Mouse (Mus musculus): Measurements from ENCODE around the gene Fbxl15.
A peak's percentile ranks its signal among the peaks of the same experiment; 100 is the strongest.

Fbxl15 gene

DNA sequence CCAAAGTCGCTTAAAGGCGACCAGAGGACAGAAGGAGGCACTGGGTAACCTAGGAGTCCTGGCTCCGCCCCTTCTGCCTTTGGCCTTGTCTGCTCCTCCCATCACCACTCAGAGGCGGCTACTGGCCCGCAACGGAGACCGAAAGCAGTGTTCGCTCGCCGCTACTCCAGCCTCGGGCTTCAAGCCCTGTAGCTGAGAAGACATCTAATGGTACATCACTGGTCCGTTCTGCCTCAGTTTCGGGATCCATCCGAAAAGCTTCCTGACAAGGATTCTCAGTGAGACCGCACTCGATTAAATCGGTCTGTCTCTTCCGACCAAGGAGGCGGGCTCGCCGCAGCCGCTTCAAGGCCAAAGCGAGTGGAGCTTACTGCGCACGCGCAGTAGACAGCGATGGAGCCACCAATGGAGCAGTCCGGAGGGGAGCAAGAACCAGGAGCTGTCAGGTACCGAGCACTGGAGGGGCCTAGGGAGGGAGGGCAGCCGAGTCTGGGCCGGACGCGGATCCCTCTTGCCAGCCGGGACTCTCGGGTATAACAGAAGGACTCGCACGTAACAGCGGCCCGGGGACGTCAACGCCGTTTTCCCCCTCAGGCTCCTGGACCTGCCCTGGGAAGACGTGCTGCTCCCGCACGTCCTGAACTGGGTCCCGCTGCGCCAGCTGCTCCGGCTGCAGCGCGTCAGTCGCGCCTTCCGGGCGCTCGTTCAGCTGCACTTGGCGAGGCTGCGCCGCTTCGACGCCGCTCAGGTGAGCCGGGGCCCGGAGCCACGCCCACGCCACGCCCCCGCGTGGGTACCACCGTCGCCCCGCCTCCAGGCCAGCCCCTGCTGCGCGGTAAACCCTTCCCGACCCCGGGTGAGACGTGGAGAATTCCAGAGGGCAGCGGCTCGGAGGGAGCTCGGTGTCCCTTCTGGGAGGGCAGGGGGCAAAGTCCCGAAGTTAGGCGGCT is at the start of gene Fbxl15:
TSS of gene Fbxl15 (plus strand) at position 104 of the 950 bp plus-strand sequence.
- peak; percentile 95 for DNase-seq

GRCm38 (mm10) chr19:46282081-46282849 is 45.7 kb upstream of the Fbxl15 start:
- DNase-seq, result no peak

DNA sequence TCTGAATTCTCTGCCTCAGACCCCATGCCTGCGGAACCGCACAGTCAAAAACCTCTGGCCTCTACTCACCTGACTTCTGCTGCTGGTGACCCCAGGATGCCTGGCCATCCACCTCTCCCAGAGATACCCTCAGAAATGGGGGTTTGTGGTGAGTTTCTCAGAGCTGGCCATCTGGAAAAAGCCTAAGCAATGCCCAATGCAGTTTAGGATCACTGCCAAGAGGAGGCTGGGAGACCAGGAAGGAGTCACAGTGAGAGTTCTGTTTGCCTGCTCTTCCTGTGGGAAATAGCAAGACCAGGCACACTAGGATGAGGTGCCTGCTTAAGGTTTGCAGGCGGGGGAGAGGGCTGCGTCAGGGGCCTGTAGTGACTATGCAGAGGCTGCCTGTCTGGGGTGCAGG is 43.3 kb upstream of the Fbxl15 start:
- DNase-seq, result no peak

DNA sequence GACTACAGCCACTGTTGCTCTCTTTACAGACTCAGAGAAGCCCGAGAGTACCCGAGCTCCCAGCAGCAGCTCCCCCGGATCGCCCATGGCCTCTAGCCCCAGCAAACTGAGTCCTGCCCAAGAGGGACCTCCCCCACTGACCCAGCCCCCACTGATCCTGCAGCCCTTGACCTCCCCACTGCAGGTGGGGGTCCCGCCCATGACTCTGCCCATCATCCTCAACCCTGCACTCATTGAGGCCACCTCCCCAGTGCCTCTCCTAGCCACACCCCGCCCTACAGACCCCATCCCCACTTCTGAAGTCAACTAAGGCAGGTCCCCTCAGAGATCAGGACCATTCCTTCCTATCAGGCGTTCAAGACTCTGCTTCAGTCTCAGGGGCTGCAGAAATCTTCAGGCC is 42.4 kb upstream of the Fbxl15 start:
- no peak for DNase-seq

- peak; percentile 33 for DNase-seq
Observed at GRCm38 (mm10) chr19:46286047-46286446, 41.9 kb upstream of the Fbxl15 start.

- DNase-seq, result no peak
Observed at GRCm38 (mm10) chr19:46286926-46287325, 41.1 kb upstream of the Fbxl15 start.

- DNase-seq, result no peak
Observed at GRCm38 (mm10) chr19:46287566-46287965, 40.4 kb upstream of the Fbxl15 start.

DNA sequence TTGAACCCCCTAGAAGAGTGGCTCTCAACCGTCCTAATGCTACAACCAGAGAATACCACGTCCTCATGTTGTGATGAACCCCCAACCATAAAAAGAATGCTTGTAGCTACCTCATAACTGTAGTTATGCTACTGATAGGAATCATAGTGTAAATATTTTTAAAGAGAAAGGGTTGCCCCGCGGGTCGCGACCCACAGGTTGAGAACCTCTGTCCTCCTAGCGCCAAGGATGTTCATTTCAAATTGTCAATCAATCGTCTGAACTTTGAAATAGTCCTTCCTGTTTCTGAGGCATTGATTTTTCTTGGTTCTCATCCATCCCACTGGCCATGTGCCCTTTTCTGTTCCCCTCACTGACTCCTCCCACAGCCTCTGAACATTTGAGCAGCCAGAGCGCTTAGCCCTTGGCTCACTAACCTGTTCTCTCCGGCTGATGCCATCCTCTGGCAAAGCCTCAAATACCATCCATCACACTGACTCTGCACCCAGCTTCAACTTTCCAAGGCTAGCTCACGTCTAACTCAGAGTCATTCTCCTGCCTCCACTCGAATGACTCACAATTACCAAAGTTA is 37.4 kb upstream of the Fbxl15 start:
- no peak for DNase-seq

DNA sequence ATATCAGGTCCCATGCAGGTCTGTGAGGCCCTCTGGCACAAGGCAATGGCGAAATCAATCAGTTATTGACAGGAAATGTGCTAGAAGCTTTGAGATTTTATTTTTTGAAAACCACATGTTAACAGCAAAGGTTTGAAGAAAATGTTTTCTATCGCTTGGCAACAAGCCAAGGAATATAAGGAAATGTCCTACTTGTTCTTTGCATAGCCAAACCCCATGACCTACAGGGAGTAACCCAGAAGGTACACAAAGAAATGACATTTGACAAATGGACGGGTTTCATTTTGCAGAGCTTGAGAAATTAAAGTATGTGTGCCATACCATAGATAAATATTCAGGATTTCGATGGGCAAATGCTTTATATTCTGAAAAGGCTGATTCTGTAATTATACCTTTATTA is 31.0 kb upstream of the Fbxl15 start:
- DNase-seq, result no peak

- no peak for DNase-seq
Observed at GRCm38 (mm10) chr19:46300294-46301045, 27.5 kb upstream of the Fbxl15 start.

GRCm38 (mm10) chr19:46302551-46302950 is 25.4 kb upstream of the Fbxl15 start:
- DNase-seq, result no peak

DNA sequence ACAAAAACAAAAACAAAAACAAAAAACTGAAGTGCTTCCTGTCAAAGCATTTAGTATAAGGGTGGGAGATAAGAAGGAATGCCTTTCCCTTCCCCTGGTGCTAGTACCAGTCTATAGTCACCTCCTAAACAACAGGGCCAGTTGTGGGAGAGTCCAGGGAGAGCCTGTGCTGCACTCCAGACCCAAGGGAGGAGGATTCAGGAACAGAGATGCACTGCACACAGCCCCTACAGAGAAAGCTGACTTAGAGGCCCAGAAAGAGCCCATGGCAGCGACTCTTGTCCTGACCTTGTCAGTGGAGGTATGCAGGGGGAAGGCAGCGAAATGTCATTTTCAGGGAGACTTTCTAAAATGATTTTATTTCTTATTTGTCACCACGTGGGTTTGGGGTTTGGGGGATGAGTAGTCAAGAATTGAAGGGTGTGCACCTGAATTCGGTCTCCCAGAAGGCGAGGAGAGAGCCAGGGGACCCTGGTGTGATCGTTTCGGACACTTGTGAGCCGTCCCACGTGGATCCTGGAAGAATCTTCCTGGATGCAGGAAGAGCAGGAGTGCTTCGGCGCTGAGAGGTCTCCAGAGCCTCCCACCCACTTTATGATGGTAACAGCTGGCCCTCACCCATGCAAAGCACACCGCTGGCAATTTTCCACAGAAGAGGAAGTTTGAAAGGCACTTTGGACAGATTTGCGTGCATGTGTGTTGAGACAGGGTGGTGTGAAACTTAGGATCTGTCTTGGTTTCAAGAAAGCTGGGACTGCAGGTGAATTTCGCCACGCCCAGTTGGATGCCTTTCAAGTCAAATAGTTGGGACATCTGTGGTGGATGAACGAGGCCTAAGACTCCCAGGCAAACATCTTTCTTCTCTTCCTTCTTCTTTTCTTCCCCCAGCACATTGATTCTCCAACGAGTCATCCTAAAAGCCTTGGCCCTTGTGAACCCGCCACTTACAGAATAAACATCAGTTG is 24.5 kb upstream of the Fbxl15 start:
- no peak for DNase-seq

DNA sequence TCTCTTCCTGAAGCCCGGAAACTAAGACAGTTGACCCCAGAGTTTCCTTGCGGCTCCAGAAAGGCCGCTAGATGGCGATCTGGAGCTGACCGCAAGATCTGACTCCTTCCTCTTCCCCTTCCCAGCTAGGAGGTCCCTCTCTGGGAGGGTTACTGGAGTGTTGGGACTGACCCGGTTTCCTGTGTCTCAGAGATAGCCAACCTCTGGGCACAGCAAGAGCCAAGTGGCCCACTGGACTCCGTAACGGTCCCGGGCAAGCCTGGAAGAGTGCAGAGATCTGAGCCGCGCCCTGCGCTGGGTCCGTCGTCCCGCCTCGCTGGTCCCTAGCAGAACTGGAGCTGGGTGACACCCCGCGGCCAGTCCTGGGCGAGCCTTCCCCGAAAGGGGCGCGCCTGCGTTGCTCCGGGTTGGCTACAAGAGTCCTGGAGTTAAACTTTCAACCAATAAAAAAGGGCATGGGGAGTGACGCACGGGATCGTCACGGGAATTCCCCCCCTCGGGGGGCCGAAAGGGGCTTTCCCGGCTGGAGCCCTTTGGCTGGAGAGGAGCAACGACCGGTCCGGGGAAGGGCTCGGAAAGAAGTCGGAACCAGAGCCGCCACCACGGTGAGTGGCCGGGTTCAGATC is 23.7 kb upstream of the Fbxl15 start, which contains the start of gene Nfkb2:
TSS of gene Nfkb2 (plus strand) at position 105 of the 626 bp plus-strand sequence.
- DNase-seq, result peak; percentile 97

DNA sequence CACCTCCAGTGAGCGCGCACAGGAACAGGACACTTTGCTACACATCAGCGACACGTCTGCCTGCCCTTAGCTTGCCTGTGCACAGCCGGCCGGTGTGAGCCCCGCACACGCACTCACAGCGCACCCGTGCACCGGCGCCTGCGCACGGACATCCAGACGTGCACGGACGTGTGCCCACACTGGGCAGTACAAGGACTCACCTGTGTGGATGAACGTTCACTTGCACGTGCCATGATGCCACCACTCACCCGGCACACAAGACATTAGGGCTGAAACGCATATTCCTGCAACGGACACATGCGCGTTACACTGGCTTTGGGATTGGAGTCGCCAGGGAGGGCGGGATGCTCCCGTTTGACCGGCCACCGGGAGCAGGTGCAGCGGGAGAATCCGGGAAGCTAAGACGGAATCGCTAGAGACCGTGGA is 23.1 kb upstream of the Fbxl15 start:
- DNase-seq, result no peak

DNA sequence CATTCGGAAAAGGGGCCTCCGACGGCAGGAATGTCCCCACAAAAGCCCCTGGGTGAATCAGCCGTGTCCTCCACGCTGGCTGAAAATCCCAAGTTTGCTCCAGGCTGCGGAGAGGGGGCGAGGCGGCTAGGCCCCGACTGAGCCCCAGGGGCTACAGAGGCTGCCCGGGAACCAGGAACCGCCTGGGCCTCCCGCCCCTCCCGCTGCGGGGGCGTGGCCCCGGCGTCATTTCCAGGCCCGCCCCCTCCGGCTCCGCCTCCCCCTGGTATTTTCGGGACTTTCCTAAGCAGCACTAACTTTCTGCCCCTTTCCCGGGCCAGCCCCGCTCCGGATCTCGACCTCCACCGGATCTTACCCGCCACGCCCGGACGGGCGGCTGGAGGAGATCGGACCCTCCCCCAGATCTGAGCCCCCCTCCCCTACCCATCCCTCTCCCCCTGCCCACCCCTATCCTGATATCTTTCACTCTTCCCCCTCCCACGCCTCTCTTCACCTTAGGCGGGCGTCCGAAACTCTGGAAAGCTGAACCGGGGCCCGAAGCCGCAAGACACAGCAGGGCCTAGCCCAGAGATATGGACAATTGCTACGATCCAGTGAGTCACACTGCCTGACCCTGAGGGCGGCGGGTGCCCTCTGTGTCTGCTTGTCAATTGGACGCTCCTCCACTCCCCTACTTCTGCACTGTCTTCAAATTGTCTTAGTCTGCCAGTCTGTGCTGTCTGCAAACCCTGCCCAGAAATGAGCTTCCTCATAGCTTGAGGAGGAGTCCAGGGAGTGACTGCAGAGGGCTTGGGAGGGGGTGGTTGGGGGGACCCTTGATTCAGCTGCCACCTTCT is 22.3 kb upstream of the Fbxl15 start:
- peak; percentile 85 for DNase-seq

DNA sequence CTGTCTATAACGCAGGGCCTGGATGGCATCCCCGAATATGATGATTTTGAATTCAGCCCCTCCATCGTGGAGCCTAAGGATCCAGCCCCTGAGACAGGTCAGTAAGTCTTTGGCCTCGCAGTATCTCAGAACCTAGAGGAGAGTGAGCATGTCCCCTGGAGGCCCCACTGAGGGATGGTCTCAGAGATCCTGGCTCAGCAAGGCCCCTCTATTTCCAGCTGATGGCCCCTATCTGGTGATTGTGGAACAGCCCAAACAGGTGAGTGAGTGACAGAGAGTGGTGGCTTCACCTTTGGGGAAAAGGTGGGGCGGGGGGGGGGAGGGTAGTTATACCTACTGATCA is 21.7 kb upstream of the Fbxl15 start:
- no peak for DNase-seq

DNA sequence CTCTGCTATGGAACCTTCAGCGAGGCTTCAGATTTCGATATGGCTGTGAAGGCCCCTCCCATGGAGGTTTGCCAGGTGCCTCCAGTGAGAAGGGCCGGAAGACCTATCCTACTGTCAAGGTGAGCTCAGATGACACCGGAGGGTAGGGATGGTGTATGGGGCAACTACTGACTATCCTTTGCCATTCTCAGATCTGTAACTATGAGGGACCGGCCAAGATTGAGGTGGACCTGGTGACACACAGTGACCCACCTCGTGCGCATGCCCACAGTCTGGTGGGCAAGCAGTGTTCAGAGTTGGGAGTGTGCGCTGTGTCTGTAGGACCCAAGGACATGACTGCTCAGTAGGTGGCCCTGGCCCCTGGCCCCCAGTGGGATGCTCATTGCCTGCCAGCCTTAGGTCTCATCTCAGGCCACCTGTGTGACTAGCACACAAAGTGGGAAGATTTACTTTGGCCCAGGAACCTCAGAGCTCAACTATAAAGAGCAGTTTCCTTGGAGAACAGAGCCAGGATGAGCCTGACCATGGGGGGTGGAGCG is 21.2 kb upstream of the Fbxl15 start:
- DNase-seq, result no peak

- DNase-seq, result no peak
Observed at GRCm38 (mm10) chr19:46307781-46308180, 20.2 kb upstream of the Fbxl15 start.

DNA sequence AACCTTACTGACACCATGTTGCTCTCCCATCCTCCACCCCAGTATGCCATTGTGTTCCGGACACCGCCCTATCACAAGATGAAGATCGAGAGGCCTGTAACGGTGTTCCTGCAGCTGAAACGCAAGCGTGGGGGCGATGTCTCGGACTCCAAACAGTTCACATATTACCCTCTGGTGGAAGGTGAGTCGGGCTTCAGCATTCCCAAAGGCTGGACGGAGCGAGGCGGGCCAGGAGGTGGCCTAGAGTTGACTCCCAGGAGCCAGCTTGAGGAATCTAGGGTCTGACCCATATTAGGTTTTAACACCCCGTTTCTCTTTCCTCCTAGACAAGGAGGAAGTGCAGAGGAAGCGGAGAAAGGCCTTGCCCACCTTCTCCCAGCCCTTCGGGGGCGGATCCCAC is 19.7 kb upstream of the Fbxl15 start:
- no peak for DNase-seq

Data from kidney, adult 11 months (tissue).